Mouse (Mus musculus) brown adipose tissue, adult 24 weeks (tissue): ENCODE results near the gene Faf2. TPM values are rescaled to one million over a fixed set of nuclear protein-coding genes. Genes with fewer than 3 reads are reported as not detected.

Experiments
- H3K27ac ChIP-seq: fragments of 200-500 bp; replicated peaks from 2 replicates; pipeline ENCODE4 v1.5.1; 2012; ENCODE audit warnings: low read depth, mild to moderate bottlenecking, low read length
- H3K4me1 ChIP-seq: fragments of 200-500 bp; 2 replicates; pipeline ENCODE4 v1.6.1; 2012; ENCODE audit warnings: low read length, mixed read lengths; ENCODE audit not compliant: control insufficient read depth, insufficient read depth, insufficient read length
- H3K4me3 ChIP-seq: fragments of 200-500 bp; 2 replicates; pipeline ENCODE4 v1.5.1; 2012; ENCODE audit warnings: low read depth, mild to moderate bottlenecking, low read length, moderate library complexity; ENCODE audit not compliant: insufficient read depth
- polyA plus RNA-seq: library from polyadenylated mRNA; stranded (reverse); fragments of >200 nt; gene quantifications from 2 replicates; pipeline ENCODE4 v1.2.4, GENCODE M21; 2012; ENCODE audit not compliant: missing spikeins, insufficient read depth, insufficient read length

Gene Faf2
- polyA plus RNA-seq, 1 experiment, result 26.1 TPM

- Histone ChIP-seq H3K27ac (no peak overlapping the region), H3K4me1 (peaks cover 14% of the 10 kb centered on the region), H3K4me3 (no peak overlapping the region)
Observed at GRCm38 (mm10) chr13:54681291-54681690, 59.7 kb downstream of the Faf2 start.

DNA sequence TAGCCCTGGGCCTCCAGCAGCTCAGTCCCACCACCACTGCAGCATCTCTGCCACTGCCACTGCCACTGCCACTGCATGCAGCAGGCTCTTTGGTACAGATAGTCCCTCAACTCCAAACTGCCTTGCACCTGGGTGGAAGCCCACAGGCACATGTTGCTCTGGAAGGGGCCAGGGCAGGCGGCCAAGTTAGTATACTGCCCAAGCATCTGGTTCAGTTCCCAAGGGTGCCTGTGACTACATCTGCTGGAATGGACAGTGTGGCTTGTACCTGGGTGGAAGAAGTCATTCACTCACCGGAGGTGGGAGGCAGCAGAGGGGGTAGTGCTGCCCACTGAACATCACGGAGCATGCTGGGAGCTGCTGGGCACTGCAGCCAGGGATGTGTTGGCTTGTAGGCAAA lies 61.7 kb downstream of the Faf2 start:
- H3K27ac ChIP-seq, result no peak overlapping the region
- peaks cover 14% of the 10 kb centered on the region for H3K4me1 ChIP-seq
- no peak overlapping the region for H3K4me3 ChIP-seq

DNA sequence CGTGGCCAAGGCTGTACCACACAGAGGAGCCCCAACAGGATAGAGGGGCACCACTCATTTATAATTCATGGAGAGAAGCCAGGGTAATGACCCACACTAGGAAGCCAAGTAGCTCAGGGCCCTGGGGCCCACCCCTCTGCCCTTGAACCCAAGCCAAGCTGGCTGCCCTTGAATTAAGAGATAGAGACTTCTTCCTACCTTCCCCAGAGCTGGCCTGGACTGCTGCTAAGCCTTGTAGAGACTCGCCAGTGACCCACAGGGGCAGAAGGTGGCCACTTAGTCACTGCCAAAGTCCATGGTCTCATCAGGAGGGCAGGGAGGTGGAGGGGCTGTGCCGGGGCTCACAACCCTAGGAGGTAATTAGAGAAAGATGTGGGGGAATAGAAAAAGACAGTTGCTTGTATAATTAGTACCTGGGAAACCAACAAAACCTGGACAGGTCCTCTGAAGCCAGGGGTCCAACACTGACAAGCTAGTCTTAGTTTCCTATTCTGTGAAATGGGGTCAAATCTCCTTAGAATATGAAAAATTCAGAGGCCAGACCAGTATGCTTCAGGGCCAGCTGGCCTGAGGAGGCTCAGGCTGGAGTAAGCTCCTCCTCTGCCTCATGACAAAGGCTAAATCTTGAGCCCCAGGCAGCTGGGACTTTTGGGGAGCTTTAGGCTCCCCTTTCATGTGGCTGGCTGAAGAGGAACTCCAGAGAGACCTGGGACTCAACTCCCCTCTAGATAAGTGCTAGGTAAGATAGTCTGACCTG lies 62.7 kb downstream of the Faf2 start:
- Histone ChIP-seq H3K27ac (no peak overlapping the region), H3K4me3 (no peak overlapping the region), H3K4me1 (peaks cover 14% of the 10 kb centered on the region)

- Histone ChIP-seq H3K4me3 (no peak overlapping the region; the same call in 1 of the 2 replicates), H3K4me1 (peaks cover 14% of the 10 kb centered on the region), H3K27ac (no peak overlapping the region)
Observed at GRCm38 (mm10) chr13:54685174-54685573, 63.6 kb downstream of the Faf2 start.

GRCm38 (mm10) chr13:54686139-54687053 lies 64.8 kb downstream of the Faf2 start:
- Histone ChIP-seq H3K4me1 (peaks cover 14% of the 10 kb centered on the region), H3K27ac (peak overlapping the region; percentile 76), H3K4me3 (peak overlapping the region; percentile 93)

DNA sequence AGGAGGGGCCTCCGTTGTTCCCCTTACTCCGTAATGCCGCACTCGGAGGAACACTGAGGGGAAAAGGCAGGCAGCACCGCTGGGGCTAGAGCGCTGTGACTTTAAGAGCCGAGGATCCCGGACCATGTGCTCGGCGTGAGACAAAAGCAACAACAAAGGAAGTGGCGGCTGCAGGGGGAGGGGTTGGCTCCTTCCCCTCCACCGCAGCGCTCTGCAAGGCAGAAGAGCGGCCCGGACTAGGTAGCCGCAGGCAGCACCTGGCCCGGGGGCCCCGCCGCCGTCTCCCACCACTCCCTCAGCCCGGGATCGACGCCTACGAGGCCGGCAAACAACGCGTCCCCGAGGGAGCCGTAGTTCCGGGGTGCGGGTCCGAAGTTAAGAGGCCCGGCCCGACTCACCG lies 65.5 kb downstream of the Faf2 start:
- H3K4me3 ChIP-seq, result peak overlapping the region; percentile 93
- H3K4me1 ChIP-seq, result peaks cover 16% of the 10 kb centered on the region
- peak overlapping the region; percentile 76 for H3K27ac ChIP-seq

GRCm38 (mm10) chr13:54687575-54688424 lies 66.2 kb downstream of the Faf2 start:
- peak overlapping the region; percentile 93 for H3K4me3 ChIP-seq
- peaks cover 22% of the 10 kb centered on the region for H3K4me1 ChIP-seq
- H3K27ac ChIP-seq, result peak overlapping the region; percentile 99

DNA sequence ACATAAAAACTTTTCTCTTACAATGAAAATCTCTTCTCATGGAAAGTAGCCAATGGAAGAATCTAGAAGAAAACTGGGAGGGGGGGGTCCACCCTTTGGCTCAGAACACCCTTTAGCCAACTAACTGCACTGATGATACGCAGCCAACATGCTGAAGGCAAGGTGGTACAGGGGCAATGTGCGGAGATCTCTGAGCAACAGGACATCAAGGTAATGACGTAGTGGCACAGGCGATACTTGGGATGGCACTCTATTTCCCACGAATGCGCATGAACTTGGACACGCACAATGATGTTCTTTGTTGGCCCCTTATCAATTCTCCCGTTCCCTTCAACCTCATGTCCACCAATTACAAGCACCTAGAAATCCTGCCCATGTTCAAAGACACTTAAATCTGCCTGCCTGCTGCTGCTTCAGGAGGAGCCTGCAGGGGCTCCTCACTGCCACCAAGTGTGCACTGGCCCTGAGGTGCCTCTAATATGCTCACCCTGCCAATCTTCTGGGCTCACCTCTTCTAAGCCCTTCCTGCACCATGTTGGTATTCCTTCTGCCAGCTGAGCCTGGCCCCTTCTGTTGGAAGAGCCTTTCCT lies 68.7 kb downstream of the Faf2 start:
- Histone ChIP-seq H3K4me1 (peaks cover 17% of the 10 kb centered on the region), H3K4me3 (no peak overlapping the region), H3K27ac (no peak overlapping the region)

GRCm38 (mm10) chr13:54691737-54692136 lies 70.2 kb downstream of the Faf2 start:
- H3K4me3 ChIP-seq, result peak overlapping the region; percentile 93
- no peak overlapping the region for H3K27ac ChIP-seq
- peaks cover 8% of the 10 kb centered on the region for H3K4me1 ChIP-seq

- Histone ChIP-seq H3K4me1 (peaks cover 8% of the 10 kb centered on the region), H3K27ac (peak overlapping the region; percentile 67), H3K4me3 (peak overlapping the region; percentile 93)
Observed at GRCm38 (mm10) chr13:54692711-54693557, 71.3 kb downstream of the Faf2 start.

GRCm38 (mm10) chr13:54693558-54694347 lies 72.2 kb downstream of the Faf2 start, which contains the start of gene Rnf44:
TSS of gene Rnf44 (minus strand) at chr13:54693907.
- H3K4me3 ChIP-seq, result peak within 1 kb of the TSS; percentile 93
- H3K27ac ChIP-seq, result peak within 1 kb of the TSS; percentile 98
- H3K4me1 ChIP-seq, result peaks cover 8% of the 10 kb centered on the region

DNA sequence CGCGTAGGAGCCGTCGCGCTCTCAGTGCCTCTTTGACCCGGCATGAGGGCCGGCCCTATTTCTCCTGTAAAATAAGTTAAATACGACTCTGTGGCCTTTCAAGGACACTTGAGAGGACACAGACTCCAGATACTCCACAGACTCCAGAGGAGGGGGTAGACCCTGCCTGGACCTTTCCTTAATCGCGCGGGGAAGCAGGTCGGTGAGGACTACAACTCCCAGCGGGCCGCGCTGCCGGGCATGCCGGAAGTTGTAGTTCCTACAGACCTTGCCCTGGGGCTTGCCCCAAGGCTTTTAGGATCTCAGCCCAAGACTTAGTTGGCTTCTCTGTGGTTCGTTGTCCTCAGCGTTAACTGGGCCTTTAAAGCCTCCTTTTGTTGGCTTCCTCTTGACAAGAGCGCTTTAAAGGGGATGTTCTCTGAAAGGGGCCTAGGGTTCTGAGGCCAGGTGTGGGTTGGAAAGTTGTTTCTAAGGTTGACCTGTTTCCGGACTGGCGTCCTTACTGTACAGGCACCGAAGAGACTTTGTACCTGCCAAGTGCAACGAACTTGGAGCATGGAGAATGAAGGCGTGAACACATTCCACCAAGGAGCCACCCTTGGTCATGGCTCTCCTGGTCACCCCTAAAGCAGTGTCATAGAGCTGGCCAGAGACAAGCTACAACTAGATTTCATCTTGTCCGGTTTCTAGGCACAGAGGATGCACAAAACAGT lies 72.9 kb downstream of the Faf2 start:
- peaks cover 8% of the 10 kb centered on the region for H3K4me1 ChIP-seq
- H3K4me3 ChIP-seq, result peak overlapping the region; percentile 79
- peak overlapping the region; percentile 98 for H3K27ac ChIP-seq
